Mouse (Mus musculus) 3T3-L1 (cell line): ENCODE measurements around the gene Olfml3.
A peak's percentile ranks its signal among the peaks of the same experiment; 100 is the strongest.

Experiments used
- DNase-seq: peaks from one replicate; pipeline ENCODE4 v3.0.0-alpha.2; 2015; ENCODE audit warnings: low read depth, low spot score

Olfml3 gene

DNA sequence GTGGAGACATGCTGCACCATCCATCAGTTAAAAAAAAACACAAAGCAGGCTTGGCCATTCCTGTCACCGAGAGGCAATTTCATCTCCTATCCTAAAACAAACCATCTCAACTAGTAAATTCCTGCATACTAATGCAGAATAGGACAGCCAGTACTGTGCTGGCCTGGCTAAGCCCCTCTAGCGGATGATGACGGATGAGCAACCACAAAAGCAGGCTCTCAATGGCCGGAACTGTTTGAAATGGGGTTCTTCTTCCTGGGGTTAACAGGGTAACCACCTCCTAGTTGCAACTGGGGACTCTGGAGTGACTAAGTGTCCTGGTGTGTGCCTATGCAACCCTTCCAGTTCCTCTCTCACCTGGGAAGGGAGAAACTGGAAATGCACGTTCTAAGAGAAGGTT lies 2.5 kb upstream of the Olfml3 start:
- DNase-seq = no peak

DNA sequence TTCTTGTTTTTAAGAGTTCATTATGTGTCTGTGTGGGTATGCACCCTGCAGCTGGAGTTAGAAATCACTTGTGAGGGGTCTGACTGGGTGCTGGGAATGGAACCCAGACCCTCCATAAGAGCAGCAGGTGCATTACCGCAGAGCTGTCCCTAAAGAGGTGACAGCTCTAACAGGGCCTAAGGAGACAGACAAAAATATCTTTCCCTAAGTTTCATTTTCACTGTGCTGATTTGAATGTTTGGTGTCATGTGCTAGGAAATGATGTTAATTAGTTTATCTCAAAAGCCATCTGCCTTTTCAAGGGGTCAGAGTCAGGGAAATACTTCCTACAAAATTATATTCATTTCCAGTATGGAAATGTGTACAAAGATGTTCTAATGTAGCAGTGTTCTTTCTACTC lies 1.5 kb upstream of the Olfml3 start, which contains the start of gene Gm10964:
Gene Gm10964, plus strand, starts transcription at position 38 of the 400 bp plus-strand sequence.
- DNase-seq = no peak

DNA sequence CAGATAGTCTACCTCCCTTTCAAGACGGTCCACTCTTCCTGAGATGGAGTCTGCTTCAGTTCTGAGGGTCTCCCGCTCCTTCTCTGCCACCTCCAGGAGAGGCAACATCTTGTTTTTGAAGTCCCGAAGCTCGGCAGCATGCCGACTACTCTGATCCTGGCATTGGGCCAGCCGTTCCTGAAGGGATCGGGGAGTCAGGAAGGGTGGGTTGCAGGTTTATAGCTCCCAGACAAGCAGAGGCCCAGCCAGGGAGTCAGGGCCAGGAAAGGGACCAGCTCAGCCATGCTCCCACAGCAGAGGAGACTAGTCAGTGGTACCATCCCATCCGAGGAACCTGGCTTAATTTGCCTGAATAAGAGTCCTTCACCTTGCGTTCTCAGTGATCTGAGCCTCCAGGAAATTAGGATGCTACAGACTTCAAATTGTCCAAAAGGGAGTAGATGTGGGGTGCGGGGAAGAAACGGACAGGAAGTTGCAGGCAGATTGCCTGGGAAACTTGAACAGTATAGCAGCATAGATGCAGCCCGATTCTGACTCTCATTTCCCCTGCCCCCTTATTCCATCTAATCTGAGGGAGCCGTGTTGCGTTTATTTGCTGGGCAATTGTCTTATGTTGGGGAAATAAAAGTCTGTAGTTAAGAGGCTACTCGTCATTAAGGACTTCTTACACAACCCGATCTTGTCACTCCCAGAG lies 593 bp downstream of the Olfml3 start:
- DNase-seq = no peak

DNA sequence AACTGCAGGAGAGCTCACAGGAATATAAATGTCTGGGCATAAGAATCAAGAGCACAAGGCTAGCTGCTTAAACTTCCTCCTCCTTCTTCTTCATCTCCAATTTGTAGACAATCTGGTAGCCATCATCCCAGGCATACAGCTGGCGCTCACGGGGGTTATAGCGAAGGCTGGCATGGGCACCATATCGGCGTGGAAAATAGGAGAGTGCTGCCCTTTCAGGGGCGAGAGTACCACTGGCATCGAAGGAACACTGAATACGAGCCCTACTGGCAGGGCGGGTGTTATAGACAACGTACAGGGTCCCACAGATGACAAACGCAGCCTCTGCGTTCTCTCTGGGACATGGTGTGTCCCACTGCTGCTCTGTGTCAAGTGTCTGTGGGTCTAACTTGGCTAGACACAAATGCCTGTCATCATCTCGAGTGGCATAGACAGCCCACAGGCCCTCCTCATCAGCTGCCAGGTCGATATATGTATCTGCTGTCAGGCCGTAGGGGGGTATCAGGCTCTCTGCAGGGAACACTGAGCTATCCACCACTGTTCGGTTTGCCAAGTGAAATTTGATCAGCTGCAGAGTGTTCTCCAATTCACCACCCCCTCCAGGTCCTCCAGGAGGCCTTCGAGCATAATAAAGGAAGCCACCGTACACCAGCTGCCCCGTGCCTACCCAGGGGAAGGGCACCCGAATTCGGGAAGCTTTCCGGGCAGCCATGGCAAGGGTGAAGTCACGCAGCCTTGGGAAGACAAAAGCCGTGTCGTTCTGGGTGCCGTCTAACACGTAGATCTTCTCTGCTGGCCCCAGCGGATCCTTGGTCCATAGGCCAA lies 1.8 kb downstream of the Olfml3 start:
- DNase-seq = peak; percentile 13

DNA sequence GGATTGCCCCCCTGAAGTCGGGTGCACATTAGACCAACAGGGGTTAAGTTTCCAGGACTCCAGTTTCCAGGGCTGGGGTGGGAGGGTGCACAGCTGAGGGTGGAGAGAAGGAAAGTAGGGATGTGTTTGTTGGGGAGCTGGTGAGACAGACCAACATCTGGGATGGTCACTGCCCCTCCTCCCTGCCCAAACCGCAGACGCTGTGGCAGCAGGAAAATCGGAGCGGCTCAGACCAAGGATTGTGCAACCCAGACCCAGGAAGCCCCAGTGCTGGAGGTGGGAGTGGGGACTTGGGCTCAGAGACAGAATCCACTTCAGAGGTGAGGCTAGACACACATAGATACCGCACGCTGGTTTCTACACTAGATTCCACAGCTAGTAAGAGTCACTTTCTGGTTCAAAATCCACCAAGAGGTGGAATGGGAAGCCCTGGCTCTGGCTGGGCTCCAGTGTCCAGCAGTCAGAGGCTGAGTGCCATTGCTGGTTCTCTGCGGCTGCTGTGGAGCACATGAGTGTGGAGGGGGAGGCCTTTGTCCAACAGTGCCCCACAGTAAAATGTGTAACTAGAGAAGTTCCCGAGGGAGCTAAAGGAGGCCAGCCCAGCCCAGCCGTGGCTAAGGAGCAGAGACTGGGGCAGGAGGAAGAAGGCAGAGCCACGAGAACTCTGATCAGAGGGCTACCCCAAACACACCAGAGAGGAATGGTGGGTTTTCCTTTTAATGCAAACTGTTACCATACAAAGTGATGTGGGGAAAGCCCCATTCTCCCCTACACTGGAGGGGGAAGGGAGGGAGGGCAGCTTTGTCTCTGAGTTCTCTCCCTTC lies 2.9 kb downstream of the Olfml3 start:
- peak; percentile 94 for DNase-seq

DNA sequence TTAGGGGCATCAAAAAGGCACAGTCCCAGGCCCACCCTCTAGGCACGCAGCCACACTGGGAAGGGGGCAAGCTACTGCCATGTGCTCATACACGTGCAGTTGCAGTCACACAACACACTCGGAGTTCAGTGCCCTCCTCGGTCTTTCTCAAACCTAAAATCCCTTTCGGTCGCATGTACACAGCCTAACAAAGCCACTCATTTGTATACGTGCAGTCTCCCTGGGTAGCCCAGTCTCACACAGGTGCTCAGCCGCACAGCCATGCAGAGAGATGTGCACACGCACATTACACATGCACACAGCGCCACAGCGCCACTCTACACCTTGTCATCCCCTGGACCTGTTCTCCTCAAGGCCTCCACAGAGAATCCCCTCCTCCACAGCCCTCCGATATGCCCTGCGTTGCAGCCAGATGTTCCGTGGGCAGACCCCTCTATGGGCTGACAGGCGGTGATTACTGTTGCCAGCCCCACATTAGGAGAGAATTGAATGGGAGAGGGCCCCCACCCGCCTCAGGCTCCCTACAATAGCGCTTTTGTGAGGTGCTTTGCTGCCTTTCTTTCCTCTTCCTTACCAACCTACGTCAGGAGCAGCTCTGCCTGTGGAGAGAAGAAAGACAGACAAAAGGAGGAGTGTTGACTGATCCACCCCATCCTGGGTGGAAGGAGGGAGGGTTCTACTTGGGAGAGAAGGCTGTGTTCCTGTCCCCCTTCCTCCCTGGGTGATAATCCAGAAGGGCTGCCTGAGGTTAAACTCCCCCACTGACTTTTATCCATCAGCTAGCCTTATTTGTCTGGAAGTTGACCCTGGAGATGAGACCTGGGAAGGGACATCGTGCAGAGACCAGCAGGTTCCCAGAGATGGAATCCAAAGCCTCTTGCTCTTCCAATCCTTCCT lies 3.8 kb downstream of the Olfml3 start:
- no peak for DNase-seq

DNA sequence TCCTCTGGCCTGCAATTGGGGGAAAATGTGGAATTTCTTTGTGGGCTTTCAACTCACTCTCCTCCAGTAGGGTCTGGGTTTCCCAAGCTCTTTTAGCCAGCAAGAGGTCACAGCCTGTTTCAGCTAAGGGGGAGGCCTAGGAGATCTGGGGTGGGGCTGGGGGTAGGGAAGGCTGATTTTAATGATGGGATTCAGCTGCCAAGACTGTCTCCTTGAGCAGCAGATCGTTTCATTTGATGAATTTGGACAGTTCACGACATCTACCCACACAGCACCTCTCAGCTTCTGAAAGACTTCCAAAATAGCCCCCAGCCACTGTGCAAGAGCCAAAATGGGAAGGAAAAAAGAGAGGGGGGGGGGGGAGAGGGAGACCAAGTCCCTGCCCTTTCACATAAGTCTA lies 4.6 kb downstream of the Olfml3 start:
- DNase-seq = peak; percentile 23

DNA sequence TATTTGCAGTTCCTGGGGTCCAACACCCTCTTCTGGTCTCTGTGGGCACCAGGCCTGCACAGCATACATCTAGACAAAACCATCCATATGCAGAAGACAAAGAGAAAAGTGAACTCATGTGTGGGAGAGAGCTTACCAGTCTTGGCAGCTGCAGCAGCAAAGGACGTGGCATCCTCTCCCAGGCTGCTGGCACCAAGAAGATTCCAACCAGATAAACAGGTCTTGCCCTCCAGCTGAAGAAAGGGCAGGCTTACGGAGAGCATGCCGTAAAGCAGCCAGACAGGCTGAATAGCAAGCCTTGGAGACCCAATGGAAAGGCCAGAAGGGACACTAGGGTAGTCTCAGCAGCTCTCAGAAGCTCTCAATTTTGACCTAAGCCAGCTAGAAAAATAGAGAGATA lies 5.7 kb downstream of the Olfml3 start:
- no peak for DNase-seq

DNA sequence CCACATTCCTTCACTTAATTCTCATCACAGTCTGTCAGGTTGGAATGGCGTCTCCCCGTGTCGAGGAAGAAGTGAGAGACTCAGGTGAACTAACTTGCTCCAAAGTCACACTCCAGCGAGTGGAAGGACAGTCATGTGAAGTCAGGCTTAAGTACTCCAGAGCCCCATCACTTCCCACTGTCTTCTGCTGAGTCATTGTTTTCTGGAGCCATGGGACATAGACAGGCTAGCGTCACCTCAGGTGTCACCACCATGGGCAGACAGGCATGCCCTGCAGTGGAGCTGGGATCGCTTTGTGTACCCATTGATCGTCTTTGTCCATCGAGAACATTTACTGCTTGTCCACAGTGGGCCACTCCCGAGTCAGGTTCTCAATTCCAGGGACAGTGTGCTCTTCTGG lies 8.0 kb downstream of the Olfml3 start:
- DNase-seq = no peak

DNA sequence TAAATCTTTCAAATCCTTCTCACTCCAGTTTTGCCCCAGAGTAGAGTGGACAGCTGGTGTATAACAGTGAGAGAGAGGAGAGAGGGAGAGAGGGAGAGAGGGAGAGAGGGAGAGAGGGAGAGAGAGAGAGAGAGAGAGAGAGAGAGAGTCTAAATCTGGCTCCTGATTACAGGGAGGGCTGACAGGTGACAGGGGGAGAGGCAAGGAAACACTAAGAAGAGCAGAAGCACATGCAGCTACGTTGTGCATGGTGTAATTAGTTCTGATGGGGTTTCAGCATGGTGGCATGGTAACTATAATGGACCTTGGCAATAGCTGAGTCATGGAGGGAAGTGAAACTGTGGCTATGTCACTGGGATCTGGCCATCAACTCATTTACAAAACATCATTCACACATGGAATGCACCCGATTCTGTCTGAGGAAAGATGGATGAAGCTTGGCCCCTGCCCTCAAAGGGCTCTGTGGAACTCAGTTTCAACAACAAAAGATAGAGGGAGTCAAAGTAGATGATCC lies 9.9 kb downstream of the Olfml3 start:
- DNase-seq = peak; percentile 35

DNA sequence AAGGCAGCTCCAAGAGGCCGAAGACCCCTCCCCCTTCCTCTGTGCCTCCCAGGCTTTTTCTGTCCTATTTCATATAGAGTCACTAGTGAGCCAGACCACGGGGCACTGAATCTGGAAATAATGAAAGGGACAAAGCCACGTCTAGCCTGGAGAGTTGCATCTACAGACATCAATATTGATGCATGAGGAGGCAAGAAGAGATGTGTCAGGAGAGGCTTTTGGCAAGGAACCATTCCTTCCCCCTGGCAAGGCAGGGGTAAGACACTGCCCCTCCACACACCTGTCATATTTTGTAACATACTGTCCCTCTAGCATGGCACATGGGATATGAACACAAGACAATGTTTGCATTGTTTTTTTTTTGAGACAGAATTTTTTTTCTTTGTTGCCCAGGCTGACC lies 11.2 kb downstream of the Olfml3 start:
- peak; percentile 19 for DNase-seq

DNA sequence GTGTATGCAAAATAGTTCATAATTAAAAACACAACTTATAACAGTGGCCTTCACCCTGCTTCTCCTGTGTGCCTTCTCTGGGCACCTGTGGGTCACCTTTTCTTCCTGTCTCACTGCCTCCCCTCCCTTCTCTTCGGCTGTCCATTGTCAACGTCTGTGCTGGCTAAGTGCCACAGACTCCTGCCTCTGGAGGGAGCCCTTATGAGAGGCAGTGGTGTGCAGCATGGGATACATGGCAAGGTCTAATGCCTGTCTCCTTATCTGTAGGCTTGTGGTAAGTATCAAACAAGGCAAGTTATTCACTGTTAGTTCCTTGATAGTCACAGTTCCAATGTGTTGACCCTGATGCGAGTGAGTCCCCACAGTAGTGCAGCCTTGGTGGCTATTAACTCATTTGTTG lies 13.7 kb downstream of the Olfml3 start:
- DNase-seq = no peak

DNA sequence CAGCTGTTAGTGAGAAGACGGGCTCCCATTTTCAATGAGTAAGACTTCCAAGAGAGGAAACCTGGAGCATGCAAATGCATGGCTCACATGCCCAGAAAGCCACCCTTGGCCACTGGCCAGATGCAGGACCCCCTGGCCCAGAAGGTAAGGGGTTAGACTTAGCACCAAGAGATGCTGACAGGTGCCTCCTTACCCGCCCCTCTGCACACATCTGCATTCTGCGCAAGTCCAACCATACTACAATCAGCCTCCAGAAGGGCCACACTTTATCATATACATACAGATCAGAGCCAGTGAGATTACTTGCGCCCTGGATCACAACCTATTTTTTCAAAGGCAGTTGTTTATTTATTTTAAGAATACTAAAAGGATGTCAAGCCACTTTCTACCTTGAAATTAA lies 19.1 kb downstream of the Olfml3 start:
- no peak for DNase-seq

DNA sequence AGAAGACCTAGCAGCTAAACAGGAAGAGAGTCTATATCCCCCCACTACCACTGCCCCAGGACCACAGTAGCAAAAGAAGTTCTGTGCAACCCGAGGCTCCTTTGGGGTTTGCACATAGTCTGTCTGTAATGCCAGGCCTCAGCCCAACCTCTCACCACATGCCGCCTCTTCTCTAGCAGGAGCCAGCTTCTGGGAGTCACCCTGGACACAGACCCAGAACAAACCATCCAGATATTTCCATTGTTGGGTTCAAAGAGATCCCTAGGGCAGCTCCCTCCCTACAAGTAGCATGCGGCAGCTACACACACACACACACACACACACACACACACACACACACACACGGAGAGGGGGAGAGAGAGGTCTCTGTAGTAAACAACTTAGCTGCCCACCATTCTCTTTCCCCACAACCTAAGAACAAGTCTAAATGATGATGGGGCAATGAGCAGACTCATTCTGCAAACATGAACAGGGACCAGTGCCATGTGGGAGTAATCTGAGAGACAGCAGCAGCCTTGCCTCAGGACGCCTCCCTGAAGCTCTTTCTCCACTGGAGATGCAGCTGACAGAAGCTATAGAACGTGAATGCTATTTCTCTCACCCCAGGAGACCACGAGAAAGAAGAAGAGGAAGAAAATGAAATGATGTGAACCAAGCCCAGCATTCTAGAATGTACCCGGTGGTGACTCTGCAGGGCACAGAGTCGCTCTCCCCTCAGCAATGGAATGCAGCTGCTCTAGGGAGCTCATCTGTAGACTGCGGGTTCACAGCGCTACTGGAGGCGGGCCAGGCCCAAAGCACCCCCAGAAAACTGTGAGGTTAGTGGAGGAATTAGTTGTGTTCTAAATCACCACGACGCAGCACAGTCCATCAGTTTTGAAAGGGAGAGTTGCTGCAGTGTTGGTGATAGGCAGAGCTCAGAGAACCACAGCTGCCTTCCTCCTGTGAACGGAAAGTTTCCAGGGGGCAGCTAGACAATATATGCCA lies 20.7 kb downstream of the Olfml3 start:
- DNase-seq = peak; percentile 87

DNA sequence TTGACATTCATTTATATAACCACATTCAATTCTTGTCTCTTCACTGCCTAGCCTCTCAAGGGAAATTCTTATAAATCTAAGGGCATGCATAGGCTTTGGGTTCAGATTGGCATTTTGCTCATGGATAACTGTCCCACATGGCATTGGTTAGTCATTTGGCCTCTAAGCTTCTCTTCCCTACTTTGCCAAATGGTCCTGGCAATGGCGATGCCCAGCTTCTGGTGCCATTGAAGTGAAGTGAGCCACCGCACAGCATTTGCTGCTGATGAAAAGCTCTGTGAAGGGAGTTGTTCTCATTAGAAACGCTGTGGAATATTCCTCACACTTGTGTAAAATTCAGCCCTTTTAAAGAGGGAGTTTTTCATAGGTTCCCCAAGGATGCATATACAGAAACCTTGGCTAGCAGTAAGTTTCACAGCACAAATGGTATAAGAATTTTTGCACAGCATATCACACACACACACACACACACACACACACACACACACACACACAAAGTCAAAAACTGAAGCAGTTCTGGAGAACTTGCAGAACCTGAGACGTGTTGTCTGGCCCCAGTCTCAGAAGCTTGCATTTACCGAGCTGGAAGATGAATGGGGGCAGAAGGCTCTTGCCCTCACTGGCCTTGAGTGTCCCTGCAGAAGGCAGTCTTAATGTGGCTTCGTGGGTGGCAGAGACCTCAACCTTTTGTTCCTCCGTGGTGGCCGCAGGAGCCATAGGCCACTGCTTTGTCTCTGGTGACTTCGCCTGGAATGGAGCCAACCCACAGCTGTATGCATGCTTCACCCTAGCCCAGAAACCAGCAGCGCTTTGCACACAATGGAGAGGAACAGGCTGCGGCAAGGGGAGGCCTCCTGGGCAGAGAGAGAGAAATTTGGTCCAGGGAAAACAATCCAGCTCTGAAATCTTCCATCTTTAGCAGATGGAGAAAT lies 21.8 kb downstream of the Olfml3 start:
- DNase-seq = peak; percentile 77

DNA sequence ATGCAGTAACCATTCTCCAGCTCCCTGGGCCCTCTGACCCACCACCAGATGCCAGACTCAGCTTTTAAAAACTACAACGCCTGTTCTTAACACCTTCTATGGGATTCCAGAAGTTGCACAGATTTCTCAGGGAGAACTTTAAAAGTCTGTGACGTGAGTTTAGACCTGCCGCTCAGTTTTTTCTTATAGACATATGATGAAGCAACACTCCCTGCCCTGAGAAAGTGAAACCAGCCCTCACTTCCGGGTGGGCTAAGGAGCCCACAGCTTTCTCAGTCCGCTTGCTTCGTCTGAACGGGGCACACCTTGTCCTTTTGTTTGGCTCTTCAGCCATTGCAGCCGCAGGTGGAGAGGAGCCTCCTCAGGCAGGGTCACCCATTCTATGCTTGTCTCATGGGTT lies 22.9 kb downstream of the Olfml3 start:
- DNase-seq = no peak

DNA sequence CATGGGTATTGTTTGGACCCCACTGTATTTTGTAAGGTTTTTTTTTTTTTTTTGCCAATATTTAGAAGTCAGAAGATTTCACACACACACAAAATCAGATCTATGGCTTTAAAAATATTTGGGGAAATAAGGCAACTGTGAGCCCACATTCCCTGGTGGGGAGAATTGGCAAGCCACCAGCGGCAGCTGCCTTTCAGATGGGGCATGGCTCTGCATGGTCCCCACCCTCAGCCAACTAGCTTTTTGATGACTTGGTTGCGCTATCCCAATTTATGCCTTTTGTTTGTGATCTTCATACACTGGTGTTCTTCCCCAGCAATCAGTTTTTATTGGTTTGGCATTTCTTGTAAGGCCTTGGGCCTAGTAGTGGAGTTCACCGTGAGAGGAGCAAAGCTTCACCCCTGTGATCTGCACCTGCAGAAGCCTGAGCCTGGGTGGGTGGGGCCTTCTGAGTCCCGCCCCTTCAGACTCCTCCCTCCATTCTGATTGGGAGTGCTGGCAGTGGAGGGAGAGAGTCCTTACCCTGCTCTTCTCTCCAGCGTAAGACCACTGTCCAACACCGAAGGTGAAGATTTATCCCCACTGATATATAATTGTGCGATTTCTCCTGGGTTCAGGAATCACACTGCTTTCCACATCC lies 23.4 kb downstream of the Olfml3 start:
- no peak for DNase-seq

DNA sequence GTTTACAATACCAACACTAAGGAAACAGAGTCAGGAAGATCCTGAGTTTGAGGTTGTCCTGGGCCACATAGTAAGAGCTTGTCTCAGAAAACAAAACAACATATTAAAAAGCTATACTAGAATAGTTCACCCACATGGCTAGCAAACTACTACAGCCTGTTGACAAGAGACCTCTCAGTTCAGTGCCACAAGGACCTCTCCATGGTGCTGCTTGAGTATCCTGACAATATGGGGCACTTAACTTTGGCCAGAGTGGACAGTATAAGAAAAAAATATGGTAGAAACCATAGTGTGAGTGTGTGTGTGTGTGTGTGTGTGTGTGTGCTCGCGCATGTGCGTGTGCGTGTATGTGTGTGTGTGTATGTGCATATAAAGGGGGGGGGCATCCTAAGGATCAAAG lies 25.6 kb downstream of the Olfml3 start:
- DNase-seq = peak; percentile 68
